Mouse (Mus musculus) limb, embryonic 13.5 days (tissue): ENCODE results near the gene Gxylt2. TPM values are rescaled to one million over a fixed set of nuclear protein-coding genes. Genes with fewer than 3 reads are reported as not detected.

ENCODE experiments used
- ATAC-seq: fragments of 200-750 bp; cut with Nextera tagmentation; 2 replicates; pipeline ENCODE4 v1.8.0; 2017; ENCODE audit warnings: low read depth, moderate number of reproducible peaks, moderate TSS enrichment; ENCODE audit not compliant: low FRiP score
- H3K27ac ChIP-seq: fragments of 300-500 bp; sonication (generic); 2 replicates; pipeline ENCODE4 v1.5.1; 2015; ENCODE audit warnings: inconsistent platforms, mild to moderate bottlenecking, moderate library complexity
- H3K27me3 ChIP-seq: fragments of 300-500 bp; sonication (generic); 2 replicates; pipeline ENCODE4 v1.6.1; 2015; ENCODE audit warnings: mild to moderate bottlenecking, inconsistent platforms
- H3K36me3 ChIP-seq: fragments of 300-500 bp; sonication (generic); 2 replicates; pipeline ENCODE4 v1.6.1; 2015; ENCODE audit warnings: inconsistent platforms, mild to moderate bottlenecking, moderate library complexity
- H3K4me1 ChIP-seq: fragments of 300-500 bp; sonication (generic); 2 replicates; pipeline ENCODE4 v1.6.1; 2015; ENCODE audit warnings: inconsistent platforms
- H3K4me2 ChIP-seq: fragments of 300-500 bp; sonication (generic); replicated peaks from 2 replicates; pipeline ENCODE4 v1.6.1; 2015; ENCODE audit warnings: inconsistent platforms, mild to moderate bottlenecking, moderate library complexity
- H3K4me3 ChIP-seq: fragments of 300-500 bp; sonication (generic); 2 replicates; pipeline ENCODE4 v1.5.1; 2015; ENCODE audit warnings: moderate library complexity, mild to moderate bottlenecking, inconsistent platforms
- H3K9ac ChIP-seq: fragments of 300-500 bp; sonication (generic); 2 replicates; pipeline ENCODE4 v1.6.1; 2015; ENCODE audit warnings: mild to moderate bottlenecking, inconsistent platforms
- H3K9me3 ChIP-seq: fragments of 300-500 bp; sonication (generic); 2 replicates; pipeline ENCODE4 v1.6.1; 2016; ENCODE audit warnings: inconsistent platforms
- WGBS: fragments of 180-500 bp; shearing (Covaris S2); methylation state at CpG from one replicate; pipeline ENCODE4 v1.1.7; 2015; 5-methylcytosine and 5-hydroxymethylcytosine counted together
- polyA plus RNA-seq: library from polyadenylated mRNA; unstranded; fragments of >200 nt; fragmentation: Nextera tagmentation; extraction: Ambion mirVana; gene quantifications from 2 replicates; pipeline ENCODE4 v1.2.1, GENCODE M21; 2015

Gene Gxylt2
- polyA plus RNA-seq, 1 experiment from 2014 or later: 23.5 TPM

DNA sequence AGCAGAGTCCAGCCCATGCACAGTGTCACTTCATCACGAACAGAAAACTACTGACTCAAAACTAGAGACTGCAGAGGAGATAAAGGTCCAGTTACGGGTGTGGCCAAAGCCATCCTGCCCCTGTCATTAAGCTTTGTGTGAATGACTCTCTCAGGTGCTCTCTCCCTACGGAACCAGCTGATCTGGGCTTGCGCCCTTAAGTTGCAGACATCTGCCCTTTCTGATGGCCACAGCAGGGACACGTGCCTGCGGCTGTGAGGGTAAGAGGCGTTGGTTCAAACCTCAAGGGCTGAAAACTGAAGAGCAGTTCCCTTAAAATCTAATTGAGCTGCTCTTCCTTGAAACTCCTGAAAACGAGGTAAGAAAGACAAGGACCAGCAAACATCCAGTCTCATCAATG, 12.3 kb downstream of the Gxylt2 start:
- H3K4me2 ChIP-seq: no peak overlapping the region
- no peaks in the 10 kb centered on the region for H3K9me3 ChIP-seq
- no peak overlapping the region for H3K27ac ChIP-seq
- H3K4me3 ChIP-seq: no peak overlapping the region
- peaks cover 5% of the 10 kb centered on the region; the same call in 1 of the 2 replicates for H3K36me3 ChIP-seq
- H3K9ac ChIP-seq: no peak overlapping the region
- no peaks in the 10 kb centered on the region for H3K27me3 ChIP-seq
- peaks cover 15% of the 10 kb centered on the region for H3K4me1 ChIP-seq
- no peak for ATAC-seq
- WGBS: 77% methylated on average over 8 of the region's 8 CpGs

GRCm38 (mm10) chr6:100720098-100720501, 15.6 kb downstream of the Gxylt2 start:
- H3K9me3 ChIP-seq: no peaks in the 10 kb centered on the region
- H3K9ac ChIP-seq: no peak overlapping the region
- H3K4me3 ChIP-seq: no peak overlapping the region
- H3K27me3 ChIP-seq: no peaks in the 10 kb centered on the region
- 0 out of 2 replicates have a peak, but pooled peaks have one; percentile 41 for ATAC-seq
- H3K4me2 ChIP-seq: no peak overlapping the region
- no peak overlapping the region for H3K27ac ChIP-seq
- peaks cover 27% of the 10 kb centered on the region for H3K4me1 ChIP-seq
- H3K36me3 ChIP-seq: peaks cover 5% of the 10 kb centered on the region; the same call in 1 of the 2 replicates
- 65% methylated on average over 6 of the region's 6 CpGs for WGBS

- H3K4me2 ChIP-seq: no peak overlapping the region
- H3K27me3 ChIP-seq: no peaks in the 10 kb centered on the region
- H3K4me3 ChIP-seq: no peak overlapping the region
- H3K9ac ChIP-seq: no peak overlapping the region
- H3K36me3 ChIP-seq: peaks cover 5% of the 10 kb centered on the region; the same call in 1 of the 2 replicates
- peaks cover 37% of the 10 kb centered on the region for H3K4me1 ChIP-seq
- H3K27ac ChIP-seq: peak overlapping the region; percentile 6; the same call in 1 of the 2 replicates
- no peak for ATAC-seq
- 47% methylated on average over 17 of the region's 17 CpGs for WGBS
- no peaks in the 10 kb centered on the region for H3K9me3 ChIP-seq
Observed at GRCm38 (mm10) chr6:100720882-100721721, 16.6 kb downstream of the Gxylt2 start.

DNA sequence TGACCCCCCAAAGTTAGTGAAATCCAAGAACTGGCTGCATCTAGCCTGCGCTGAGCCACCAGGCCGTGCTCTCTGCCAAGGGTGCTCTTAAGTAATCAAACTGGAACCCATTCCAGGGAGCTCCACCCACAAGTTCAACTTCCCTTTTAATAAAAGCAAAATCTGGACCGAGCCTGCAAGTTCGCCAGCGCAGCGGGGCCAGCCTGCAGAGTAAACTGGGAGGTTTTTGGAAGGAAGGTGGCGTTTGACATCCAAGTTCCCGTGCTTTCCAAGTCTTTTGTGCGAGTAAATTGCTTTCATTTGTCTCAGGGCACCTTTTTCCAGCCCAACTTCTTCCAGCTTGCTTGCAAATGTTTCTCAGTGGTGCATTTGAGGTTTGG, 27.5 kb downstream of the Gxylt2 start:
- Histone ChIP-seq H3K9ac (no peak overlapping the region), H3K27me3 (no peaks in the 10 kb centered on the region), H3K4me2 (peak overlapping the region; percentile 45), H3K4me1 (peaks cover 44% of the 10 kb centered on the region), H3K4me3 (no peak overlapping the region), H3K27ac (peak overlapping the region; percentile 81), H3K36me3 (peaks cover 17% of the 10 kb centered on the region), H3K9me3 (no peaks in the 10 kb centered on the region)
- peak; percentile 68 for ATAC-seq
- WGBS: 18% methylated on average over 9 of the region's 9 CpGs

GRCm38 (mm10) chr6:100732376-100733021, 28.0 kb downstream of the Gxylt2 start:
- H3K27me3 ChIP-seq: no peaks in the 10 kb centered on the region
- peak; percentile 92 for ATAC-seq
- H3K36me3 ChIP-seq: peaks cover 17% of the 10 kb centered on the region
- no peak overlapping the region for H3K4me3 ChIP-seq
- H3K9ac ChIP-seq: no peak overlapping the region
- H3K4me1 ChIP-seq: peaks cover 44% of the 10 kb centered on the region
- H3K4me2 ChIP-seq: peak overlapping the region; percentile 45
- H3K27ac ChIP-seq: peak overlapping the region; percentile 81
- WGBS: 12% methylated on average over 12 of the region's 12 CpGs
- H3K9me3 ChIP-seq: no peaks in the 10 kb centered on the region

GRCm38 (mm10) chr6:100733218-100733617, 28.7 kb downstream of the Gxylt2 start:
- Histone ChIP-seq H3K36me3 (peaks cover 17% of the 10 kb centered on the region), H3K27me3 (no peaks in the 10 kb centered on the region), H3K4me2 (peak overlapping the region; percentile 45; the same call in 1 of the 2 replicates), H3K27ac (peak overlapping the region; percentile 67), H3K4me3 (no peak overlapping the region), H3K9ac (no peak overlapping the region), H3K9me3 (no peaks in the 10 kb centered on the region), H3K4me1 (peaks cover 44% of the 10 kb centered on the region)
- ATAC-seq: no peak
- 79% methylated on average over 10 of the region's 10 CpGs for WGBS

GRCm38 (mm10) chr6:100734321-100734720, 29.8 kb downstream of the Gxylt2 start:
- ATAC-seq: no peak

DNA sequence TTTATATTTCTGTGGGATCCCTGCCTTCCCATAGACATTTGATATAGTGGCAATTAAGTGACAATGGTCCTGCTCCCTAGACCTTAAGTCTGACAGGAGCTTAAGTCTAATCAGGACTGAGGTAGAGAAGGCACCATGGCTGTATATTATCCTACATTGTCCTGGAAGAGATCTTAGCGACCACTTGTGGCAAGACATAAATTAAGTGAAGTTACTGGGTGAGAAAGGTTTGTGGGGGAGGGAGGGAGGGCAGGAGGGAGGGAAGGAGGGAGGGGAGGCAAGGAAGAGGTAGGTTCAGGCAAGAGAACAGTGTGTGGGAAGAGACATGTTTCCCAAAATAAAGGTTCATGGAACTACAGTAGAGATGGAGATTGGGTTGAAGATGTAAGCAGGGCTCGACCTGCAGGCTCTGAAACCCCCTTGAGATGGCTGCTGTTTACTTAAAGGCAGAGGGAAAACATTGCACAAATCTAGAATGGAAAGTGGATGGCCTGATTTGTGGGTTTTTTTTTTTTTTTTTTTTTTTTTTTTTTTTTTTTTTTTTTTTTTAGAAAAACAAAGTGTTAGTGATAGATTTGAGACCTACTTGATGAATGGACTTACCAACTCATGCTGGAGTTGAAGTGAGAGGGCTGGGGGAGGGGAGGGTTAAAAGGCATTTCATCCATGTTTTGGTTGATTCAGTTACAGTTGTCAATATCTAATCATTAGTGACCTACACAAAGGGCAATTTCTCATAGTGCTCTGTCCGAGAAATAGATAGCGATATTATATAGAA, 54.1 kb downstream of the Gxylt2 start:
- H3K27me3 ChIP-seq: no peaks in the 10 kb centered on the region
- no peak overlapping the region for H3K9ac ChIP-seq
- H3K9me3 ChIP-seq: no peaks in the 10 kb centered on the region
- H3K4me3 ChIP-seq: no peak overlapping the region
- ATAC-seq: no peak
- WGBS: 70% methylated on average over 4 of the region's 4 CpGs
- H3K4me1 ChIP-seq: no peaks in the 10 kb centered on the region
- no peak overlapping the region for H3K4me2 ChIP-seq
- H3K36me3 ChIP-seq: no peaks in the 10 kb centered on the region; the same call in 1 of the 2 replicates
- no peak overlapping the region for H3K27ac ChIP-seq

More at GRCm38 (mm10) chr6:100734321-100734720, 29.8 kb downstream of the Gxylt2 start:
- 74% methylated on average over 6 of the region's 6 CpGs for WGBS
- Histone ChIP-seq H3K27me3 (no peaks in the 10 kb centered on the region), H3K36me3 (peaks cover 17% of the 10 kb centered on the region), H3K4me2 (no peak overlapping the region), H3K27ac (no peak overlapping the region), H3K4me3 (no peak overlapping the region), H3K9me3 (no peaks in the 10 kb centered on the region), H3K9ac (no peak overlapping the region), H3K4me1 (peaks cover 44% of the 10 kb centered on the region)

DNA sequence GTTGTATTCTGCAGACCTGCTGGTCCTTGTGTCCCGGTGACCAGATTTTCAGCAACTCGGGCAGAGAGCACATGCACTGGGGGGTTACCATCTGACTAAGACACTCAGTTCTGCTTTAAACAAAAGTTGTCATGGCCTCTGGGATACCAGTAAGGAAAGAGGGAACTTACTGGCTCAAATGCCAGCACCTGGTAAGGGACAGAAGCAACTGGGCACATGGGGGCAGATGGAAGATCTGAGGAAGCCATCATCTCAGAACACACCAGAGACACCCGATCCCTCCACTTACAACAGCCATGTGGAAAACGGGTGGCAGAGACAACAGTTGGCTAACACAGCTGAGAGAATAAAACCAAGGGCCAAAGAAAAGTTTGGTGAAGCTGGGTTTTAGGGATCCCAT, 63.2 kb downstream of the Gxylt2 start:
- Histone ChIP-seq H3K36me3 (no peaks in the 10 kb centered on the region; the same call in 1 of the 2 replicates), H3K4me3 (no peak overlapping the region), H3K9ac (no peak overlapping the region), H3K9me3 (no peaks in the 10 kb centered on the region), H3K4me2 (no peak overlapping the region), H3K27me3 (no peaks in the 10 kb centered on the region), H3K27ac (no peak overlapping the region), H3K4me1 (peaks cover 4% of the 10 kb centered on the region; the same call in 1 of the 2 replicates)
- WGBS: 77% methylated on average over 4 of the region's 4 CpGs
- ATAC-seq: no peak

DNA sequence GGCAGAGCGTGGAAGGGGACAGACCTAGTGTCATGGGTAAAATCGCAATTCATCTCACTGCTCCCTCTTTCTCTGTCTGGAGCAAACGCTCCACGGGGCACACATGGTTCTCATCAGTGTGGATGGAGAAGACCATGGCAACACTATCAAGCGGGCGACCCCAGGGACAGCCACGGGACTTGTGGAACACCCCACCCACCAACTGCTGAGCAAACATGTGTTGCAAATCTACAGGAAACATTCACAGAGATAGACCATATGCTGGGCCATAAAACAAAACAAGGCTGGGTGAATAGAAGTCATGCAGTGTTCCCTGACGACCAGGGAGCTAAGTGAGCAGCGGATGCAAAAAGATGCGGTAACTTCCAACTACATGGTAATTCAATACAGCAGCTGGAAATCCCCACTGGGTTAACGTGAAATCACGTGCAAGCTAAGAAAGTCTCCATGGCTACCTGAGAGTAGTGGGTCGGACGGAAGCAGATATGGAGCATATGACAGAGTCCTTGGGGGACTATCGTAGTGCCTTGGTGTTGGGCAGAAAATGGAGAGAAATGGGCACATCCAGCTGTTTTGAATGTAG, 71.5 kb downstream of the Gxylt2 start:
- ATAC-seq: peak; percentile 48; the same call in 1 of the 2 replicates
- H3K4me1 ChIP-seq: peaks cover 19% of the 10 kb centered on the region
- H3K36me3 ChIP-seq: no peaks in the 10 kb centered on the region
- H3K27me3 ChIP-seq: no peaks in the 10 kb centered on the region
- H3K9ac ChIP-seq: no peak overlapping the region
- H3K4me3 ChIP-seq: no peak overlapping the region
- 31% methylated on average over 15 of the region's 15 CpGs for WGBS
- no peak overlapping the region for H3K4me2 ChIP-seq
- no peaks in the 10 kb centered on the region for H3K9me3 ChIP-seq
- H3K27ac ChIP-seq: no peak overlapping the region; the same call in 1 of the 2 replicates

GRCm38 (mm10) chr6:100778595-100778994, 74.1 kb downstream of the Gxylt2 start:
- Histone ChIP-seq H3K27me3 (no peaks in the 10 kb centered on the region), H3K9me3 (no peaks in the 10 kb centered on the region), H3K27ac (no peak overlapping the region), H3K4me2 (no peak overlapping the region), H3K36me3 (peaks cover 9% of the 10 kb centered on the region), H3K9ac (no peak overlapping the region), H3K4me1 (peaks cover 19% of the 10 kb centered on the region), H3K4me3 (no peak overlapping the region)
- no peak for ATAC-seq
- WGBS: 84% methylated on average over 5 of the region's 5 CpGs
